Mouse (Mus musculus): ENCODE results near the gene Rad51b.

Gene Rad51b

GRCm38 (mm10) chr12:79707565-79708422, 410.7 kb downstream of the Rad51b start:
- DNase-seq: no peak

- DNase-seq: peak; percentile 37 to 39
Measured at GRCm38 (mm10) chr12:79708423-79708733, 411.3 kb downstream of the Rad51b start.

GRCm38 (mm10) chr12:79713286-79713685, 416.2 kb downstream of the Rad51b start:
- DNase-seq: no peak

GRCm38 (mm10) chr12:79714484-79714883, 417.4 kb downstream of the Rad51b start:
- DNase-seq: no peak

GRCm38 (mm10) chr12:79715506-79716345, 418.6 kb downstream of the Rad51b start:
- DNase-seq: no peak

- DNase-seq: no peak
Measured at GRCm38 (mm10) chr12:79719091-79719846, 422.2 kb downstream of the Rad51b start.

- DNase-seq: no peak
Measured at GRCm38 (mm10) chr12:79719847-79720201, 422.7 kb downstream of the Rad51b start.

GRCm38 (mm10) chr12:79724875-79725274, 427.8 kb downstream of the Rad51b start:
- DNase-seq: no peak

- DNase-seq: no peak
Measured at GRCm38 (mm10) chr12:79725711-79726110, 428.6 kb downstream of the Rad51b start.

GRCm38 (mm10) chr12:79726116-79726515, 429.0 kb downstream of the Rad51b start:
- no peak for DNase-seq

- DNase-seq: peak in 1 of 2 experiments; percentile 22
Measured at GRCm38 (mm10) chr12:79726959-79727358, 429.9 kb downstream of the Rad51b start.

- DNase-seq: no peak
Measured at GRCm38 (mm10) chr12:79729926-79730506, 432.9 kb downstream of the Rad51b start.

- no peak for DNase-seq
Measured at GRCm38 (mm10) chr12:79731905-79732304, 434.8 kb downstream of the Rad51b start.

- DNase-seq: no peak
Measured at GRCm38 (mm10) chr12:79732355-79733115, 435.5 kb downstream of the Rad51b start.

GRCm38 (mm10) chr12:79735341-79735785, 438.3 kb downstream of the Rad51b start:
- DNase-seq: peak in 1 of 2 experiments; percentile 45

GRCm38 (mm10) chr12:79735882-79736281, 438.8 kb downstream of the Rad51b start:
- DNase-seq: no peak

GRCm38 (mm10) chr12:79738700-79739099, 441.6 kb downstream of the Rad51b start:
- no peak for DNase-seq

- DNase-seq: no peak
Measured at GRCm38 (mm10) chr12:79739918-79740639, 443.0 kb downstream of the Rad51b start.

GRCm38 (mm10) chr12:79742211-79742610, 445.1 kb downstream of the Rad51b start:
- DNase-seq: peak in 1 of 2 experiments; percentile 40

- DNase-seq: no peak
Measured at GRCm38 (mm10) chr12:79744131-79744530, 447.0 kb downstream of the Rad51b start.

GRCm38 (mm10) chr12:79745225-79745624, 448.1 kb downstream of the Rad51b start:
- DNase-seq: no peak

Data from kidney, postnatal 25 days (tissue).